Comparison of ENCODE assay signal across 14 mouse cellular contexts in genomic region chr10:120869241-120869775, GRCm38 (mm10).
"Had no signal": no experiment of that assay in that cellular context is flagged by ENCODE, and none has a peak within 500 bp of the region (broad histone marks: within the 10 kb centered on the region; RNA-seq: fewer than 3 reads in every experiment).

No protein-coding gene starts in this region.

- DNase-seq: kidney, postnatal 25 days; layer of hippocampus, adult 9-11 months; liver, embryonic 13.5 days; lung, adult 2 months; lung, postnatal 14 days; lung, postnatal 4 days; midbrain, embryonic 14.5 days; right cerebral cortex, postnatal 4 days; thymus, adult 18-20 months; thymus, postnatal 36 days had no signal

- H3K9ac ChIP-seq: liver, embryonic 13.5 days had no signal

- H3K4me2 ChIP-seq: liver, embryonic 13.5 days; midbrain, embryonic 11.5 days had no signal

- H3K27me3 ChIP-seq: liver, embryonic 13.5 days had no signal

- H3K27ac ChIP-seq: kidney, postnatal 0 days; layer of hippocampus, adult 2 months; liver, embryonic 13.5 days; stomach, postnatal 0 days had no signal

- H3K36me3 ChIP-seq: liver, embryonic 13.5 days had no signal

- H3K9me3 ChIP-seq: liver, embryonic 13.5 days had no signal

- H3K4me3 ChIP-seq: layer of hippocampus, adult 2 months; liver, embryonic 13.5 days had no signal
